Mouse (Mus musculus) left cerebral cortex, adult 2 months (tissue): ENCODE measurements around the gene Amy2a2. TPM values are rescaled to one million over a fixed set of nuclear protein-coding genes. Genes with fewer than 3 reads are reported as not detected.
"Not testable (repeated sequence)": the region's sequence is repeated elsewhere in the genome, so short reads cannot be mapped to it uniquely, and the experiment has no call there.

ENCODE experiments used
- DNase-seq, 2 experiments: peaks; one replicate each; pipeline ENCODE4 v3.0.0; 2021 to 2022; ENCODE audit warnings: low spot score in 2 of 2, mixed read lengths in 1 of 2; ENCODE audit errors: extremely low spot score in 1 of 2
- H3K27ac ChIP-seq: fragments of 200-600 bp; 2 replicates; pipeline ENCODE4 v1.8.1; 2022
- H3K4me3 ChIP-seq: fragments of 200-600 bp; 2 replicates; pipeline ENCODE4 v1.8.1; 2022
- intact Hi-C: fragments of 180-260 bp; cut with DNase I; formaldehyde crosslinking; loops from one replicate; pipeline ENCODE4 v1.15.1; 2025
- long read RNA-seq, 2 experiments: library from polyadenylated mRNA; stranded (forward); transcript quantifications; one replicate each; pipeline ENCODE4 v2.0.0; 2021; ENCODE audit warnings: borderline mapping rate in 2 of 2
- total RNA-seq, 2 experiments: library from RNA; stranded (reverse); gene quantifications; 2 replicates each; pipeline ENCODE4 v1.2.3; 2021

Amy2a2 gene
- total RNA-seq = not detected
- long read RNA-seq, experiment 1 = 0 reads
- long read RNA-seq, experiment 2 = 0 reads

GRCm38 (mm10) chr3:113356558-113356957, at the start of gene Amy2a2:
TSS of gene Amy2a2 (minus strand) at chr3:113356658.
- H3K4me3 ChIP-seq, H3K27ac ChIP-seq, DNase-seq, intact Hi-C loops: not testable (repeated sequence)

GRCm38 (mm10) chr3:113345484-113345883, 11.0 kb downstream of the Amy2a2 start:
- H3K4me3 ChIP-seq, H3K27ac ChIP-seq, DNase-seq, intact Hi-C loops: not testable (repeated sequence)

- intact Hi-C loops, H3K27ac ChIP-seq, H3K4me3 ChIP-seq, DNase-seq: not testable (repeated sequence)
Observed at GRCm38 (mm10) chr3:113323952-113324351, 32.5 kb downstream of the Amy2a2 start, which contains the start of gene Amy2a3. TSS of gene Amy2a3 (minus strand) at chr3:113324052.

GRCm38 (mm10) chr3:113312937-113313336, 43.5 kb downstream of the Amy2a2 start:
- intact Hi-C loops, H3K27ac ChIP-seq, DNase-seq, H3K4me3 ChIP-seq: not testable (repeated sequence)

Other genes starting within 250 kb of the Amy2a2 start
- under 1 TPM in 1 of 2 experiments, not detected in 1; 0.20 TPM for gene Amy2a5, start 97.8 kb downstream of the Amy2a2 start, total RNA-seq
- not detected for gene Amy2a4, start 65.2 kb downstream of the Amy2a2 start, total RNA-seq
- not detected for gene Amy2a3, start 32.6 kb downstream of the Amy2a2 start, total RNA-seq
- gene Amy2a1, start 175.8 kb upstream of the Amy2a2 start, total RNA-seq = not detected